Mouse (Mus musculus) ZHBTc4 (cell line): ENCODE results near the gene Trpv6.
A peak's percentile ranks its signal among the peaks of the same experiment; 100 is the strongest.

Experiments
- DNase-seq: peaks from one replicate; pipeline ENCODE4 v3.0.0-alpha.2; 2011; ENCODE audit warnings: low read depth, low spot score

Trpv6 gene

GRCm38 (mm10) chr6:41621241-41621990 is 14.8 kb downstream of the Trpv6 start:
- no peak for DNase-seq

DNA sequence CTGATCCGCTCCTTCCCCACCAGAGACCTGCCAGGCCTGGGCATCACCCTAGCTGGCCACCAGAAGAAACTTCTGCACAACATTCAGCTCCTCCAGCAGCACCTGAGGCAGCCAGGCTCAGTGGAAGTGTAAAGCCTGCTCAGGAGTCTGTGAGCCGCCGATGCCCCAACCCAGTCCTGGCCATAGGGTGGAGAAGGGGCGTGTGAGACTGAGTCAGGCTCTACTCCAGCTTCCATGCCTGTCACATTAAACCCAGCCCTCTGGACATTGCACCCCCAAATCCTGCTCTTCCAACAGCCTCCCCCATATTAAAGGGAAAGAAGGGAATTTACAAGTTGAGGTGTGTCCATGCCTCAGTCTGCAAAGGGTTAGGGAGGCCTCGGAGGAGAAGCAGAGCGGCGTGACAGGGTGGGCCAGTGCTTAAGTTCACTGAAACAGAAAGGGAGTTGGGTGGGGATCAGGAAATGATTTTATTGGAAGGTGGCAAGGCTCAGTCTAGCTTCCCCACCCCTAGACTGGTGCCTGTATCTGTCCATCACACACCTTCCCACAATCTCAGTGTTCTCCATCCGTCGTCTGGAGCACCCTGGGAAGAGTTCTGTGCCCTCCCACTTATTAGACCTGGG is 15.9 kb downstream of the Trpv6 start:
- DNase-seq: no peak

DNA sequence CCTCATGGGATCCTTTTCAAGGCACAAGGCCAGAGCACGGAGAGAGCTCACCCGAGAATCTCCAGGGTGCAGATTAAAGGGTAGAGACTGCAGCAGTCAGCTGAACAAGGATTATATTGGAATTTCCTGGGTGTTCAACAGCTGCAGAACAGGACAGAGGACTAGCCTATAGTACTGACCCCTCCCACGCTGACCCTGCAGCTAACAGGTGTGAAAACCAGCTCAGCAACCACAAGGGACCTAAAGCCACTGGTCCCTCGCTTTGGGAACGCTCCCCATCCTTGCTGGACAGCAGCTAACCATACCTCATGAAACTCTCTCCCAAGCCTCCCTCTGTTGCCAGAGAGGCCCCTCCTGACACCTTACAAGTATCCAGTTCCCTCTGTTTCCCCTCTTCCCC is 28.6 kb downstream of the Trpv6 start:
- no peak for DNase-seq

- no peak for DNase-seq
These were observed 30.0 kb downstream of the Trpv6 start for GRCm38 (mm10) chr6:41606214-41606613.

DNA sequence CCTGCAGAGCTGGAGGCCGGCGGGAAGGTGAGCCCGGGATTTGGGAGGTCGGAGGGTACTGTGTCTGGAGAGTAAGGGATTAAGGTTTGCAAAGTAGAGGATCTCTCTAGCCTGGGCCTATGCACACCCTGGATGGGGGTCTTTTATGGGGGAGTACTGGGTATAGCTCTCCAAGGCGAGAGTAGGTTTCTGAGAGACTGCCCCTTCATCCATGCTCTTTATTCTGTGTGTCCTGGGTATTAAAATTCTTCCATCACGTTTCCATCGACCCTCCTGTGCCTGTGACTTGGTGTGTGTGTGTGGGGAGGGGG is 30.5 kb downstream of the Trpv6 start:
- no peak for DNase-seq

DNA sequence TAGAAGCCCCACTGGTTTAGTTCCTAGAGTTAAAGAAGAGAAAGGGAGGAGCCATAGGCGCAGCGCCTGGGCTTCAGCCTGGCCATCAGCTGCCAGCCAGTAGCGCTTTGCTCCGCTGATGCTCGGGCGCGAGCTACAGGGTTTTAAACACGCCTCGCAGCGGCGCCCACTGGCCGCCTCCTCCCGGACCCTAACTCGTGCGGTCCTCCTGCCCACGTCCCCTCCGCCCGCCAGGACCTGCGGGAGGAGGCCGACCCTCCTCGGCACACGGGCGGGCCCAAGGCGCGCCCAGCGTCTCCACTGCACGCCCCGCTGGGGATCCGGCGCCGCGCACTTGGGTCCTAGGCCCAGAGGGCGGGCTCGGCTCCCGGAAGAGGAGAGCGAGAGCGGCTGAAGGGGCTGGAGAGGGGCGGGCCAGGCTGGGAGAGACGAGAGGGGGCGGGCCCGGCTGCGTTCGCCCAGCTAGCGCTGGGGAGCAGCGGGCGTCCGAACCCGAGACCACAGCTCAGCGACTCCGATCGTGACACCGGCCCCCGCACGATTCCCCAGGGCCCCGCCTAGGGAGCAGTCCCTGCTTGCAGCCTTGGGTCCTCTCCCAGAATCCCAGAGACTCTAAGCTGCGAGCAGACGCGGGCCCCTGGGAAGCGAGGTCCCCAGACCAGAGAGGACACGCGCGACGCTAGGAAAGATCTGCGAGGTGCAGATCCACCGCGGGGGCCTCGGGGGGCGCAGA is 31.0 kb downstream of the Trpv6 start, which contains the start of gene Ephb6:
TSS of gene Ephb6 (plus strand) at position 422 of the 733 bp plus-strand sequence.
- DNase-seq: peak; percentile 92

DNA sequence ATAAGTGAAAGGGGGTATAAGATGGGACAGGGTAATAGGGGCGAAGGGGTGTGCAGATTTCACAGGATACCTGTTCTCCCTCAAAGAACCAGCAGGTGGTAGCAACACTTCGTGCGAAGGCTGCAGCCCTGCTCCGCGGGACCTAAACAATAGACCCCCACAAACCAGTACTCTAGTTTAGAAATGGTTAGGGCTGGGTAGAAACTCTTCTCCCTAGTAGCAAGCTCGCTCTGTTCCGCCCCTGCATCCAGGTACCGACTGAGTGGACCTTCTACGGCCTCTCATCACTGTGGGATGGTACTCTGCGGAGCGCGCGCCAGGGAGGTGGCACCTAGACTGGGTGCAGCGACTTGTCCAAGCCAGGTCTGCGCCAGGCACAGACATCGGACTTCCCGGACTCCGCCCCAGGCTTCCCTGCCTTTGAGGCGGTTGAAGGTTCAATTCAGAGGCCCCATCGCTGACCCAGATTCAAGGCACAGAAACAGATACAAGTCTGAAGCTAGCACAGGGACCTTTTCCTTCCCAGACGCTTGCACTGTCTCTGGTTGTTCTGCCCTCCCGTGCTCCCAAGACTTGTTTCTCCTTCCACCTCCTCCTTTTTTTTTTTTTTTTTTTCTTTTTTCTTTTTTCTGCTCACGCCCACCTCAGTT is 31.7 kb downstream of the Trpv6 start:
- peak; percentile 79 for DNase-seq

GRCm38 (mm10) chr6:41582189-41582588 is 54.0 kb downstream of the Trpv6 start:
- DNase-seq: no peak

DNA sequence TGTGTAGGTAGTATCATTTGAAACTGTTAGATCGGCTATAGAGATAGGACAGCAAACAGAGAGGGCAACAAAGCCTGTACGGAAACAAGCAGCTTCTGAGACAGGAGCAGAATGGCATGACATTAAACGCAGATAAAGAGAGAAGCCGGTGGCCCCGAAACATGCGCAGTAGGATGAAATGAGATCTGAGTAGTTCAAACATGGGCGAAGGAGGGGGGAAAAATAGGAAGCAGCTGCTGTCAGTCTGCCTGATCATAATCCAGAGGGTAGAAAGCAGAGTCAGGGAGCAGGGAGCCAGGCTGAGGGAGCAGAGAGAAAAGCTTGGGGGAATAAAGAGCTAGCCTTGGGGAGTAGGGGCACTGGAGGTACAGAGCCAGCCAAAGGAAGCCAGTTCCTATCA is 54.9 kb downstream of the Trpv6 start:
- no peak for DNase-seq

GRCm38 (mm10) chr6:41577297-41577696 is 58.9 kb downstream of the Trpv6 start:
- no peak for DNase-seq

DNA sequence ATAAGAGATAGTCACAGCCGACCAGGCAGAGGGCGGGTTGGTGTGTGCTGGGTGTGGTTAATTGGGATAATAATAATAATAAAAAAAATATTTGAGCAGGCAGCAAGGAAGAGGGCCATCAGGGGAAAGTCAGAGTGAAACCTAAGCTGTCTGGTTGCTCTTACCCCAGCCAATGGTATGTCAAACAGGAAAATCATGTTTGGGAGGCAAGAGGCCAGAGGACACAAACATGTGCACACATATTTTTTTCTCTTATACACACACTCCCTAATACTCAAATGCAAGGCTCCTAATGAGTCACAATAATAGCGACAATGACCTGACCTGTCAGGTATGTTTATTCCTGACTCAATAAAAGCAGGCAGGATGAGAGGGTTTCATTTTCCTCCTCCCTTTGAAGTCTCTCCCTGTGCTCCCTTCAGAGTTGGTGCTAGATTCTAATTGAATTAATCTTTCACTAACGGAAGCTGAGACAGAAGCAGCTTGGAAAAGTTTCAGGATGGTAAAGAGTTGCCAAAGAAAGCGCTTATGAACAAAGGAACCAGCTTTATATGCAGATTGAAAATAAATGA is 59.6 kb downstream of the Trpv6 start:
- no peak for DNase-seq
